Mouse (Mus musculus) cerebellum, adult 18-20 months (tissue): ENCODE measurements around the gene Eddm3b.
"Not testable (repeated sequence)": the region's sequence is repeated elsewhere in the genome, so short reads cannot be mapped to it uniquely, and the experiment has no call there.

Source experiments
- DNase-seq, 2 experiments: peaks; one replicate each; pipeline ENCODE4 v3.0.0; 2021

Eddm3b gene

GRCm38 (mm10) chr14:51144451-51144850 is 30.2 kb downstream of the Eddm3b start:
- no peak for DNase-seq

- no peak for DNase-seq
These were observed 31.3 kb downstream of the Eddm3b start for GRCm38 (mm10) chr14:51145521-51145920.

GRCm38 (mm10) chr14:51146685-51147084 is 32.5 kb downstream of the Eddm3b start, which contains the start of gene Rnase1:
Gene Rnase1 (minus strand): TSS chr14:51146785.
- no peak for DNase-seq

- DNase-seq, result no peak
These were observed 33.8 kb downstream of the Eddm3b start for GRCm38 (mm10) chr14:51148006-51148405.

- no peak for DNase-seq
These were observed 34.9 kb downstream of the Eddm3b start for GRCm38 (mm10) chr14:51149164-51149563.

GRCm38 (mm10) chr14:51150206-51150831 is 36.1 kb downstream of the Eddm3b start:
- no peak for DNase-seq

- DNase-seq, result no peak
These were observed 38.1 kb downstream of the Eddm3b start for GRCm38 (mm10) chr14:51152249-51152870.

- no peak for DNase-seq
These were observed 42.0 kb downstream of the Eddm3b start for GRCm38 (mm10) chr14:51156056-51156735.

- no peak for DNase-seq
These were observed 42.5 kb downstream of the Eddm3b start for GRCm38 (mm10) chr14:51156736-51157068.

- DNase-seq, result no peak
These were observed 42.8 kb downstream of the Eddm3b start for GRCm38 (mm10) chr14:51157072-51157471.

- DNase-seq, result not testable (repeated sequence)
These were observed 47.8 kb downstream of the Eddm3b start, which contains the start of gene Rnase2b for GRCm38 (mm10) chr14:51161976-51162375. Gene Rnase2b (plus strand): TSS chr14:51162260.

- DNase-seq, result not testable (repeated sequence)
These were observed 49.1 kb downstream of the Eddm3b start for GRCm38 (mm10) chr14:51163323-51163722.

- no peak for DNase-seq
These were observed 51.2 kb downstream of the Eddm3b start for GRCm38 (mm10) chr14:51165435-51165834.

- DNase-seq, result no peak
These were observed 51.8 kb downstream of the Eddm3b start for GRCm38 (mm10) chr14:51166068-51166467.
